ENCODE assay signal across 8 mouse cellular contexts in the genomic region with DNA sequence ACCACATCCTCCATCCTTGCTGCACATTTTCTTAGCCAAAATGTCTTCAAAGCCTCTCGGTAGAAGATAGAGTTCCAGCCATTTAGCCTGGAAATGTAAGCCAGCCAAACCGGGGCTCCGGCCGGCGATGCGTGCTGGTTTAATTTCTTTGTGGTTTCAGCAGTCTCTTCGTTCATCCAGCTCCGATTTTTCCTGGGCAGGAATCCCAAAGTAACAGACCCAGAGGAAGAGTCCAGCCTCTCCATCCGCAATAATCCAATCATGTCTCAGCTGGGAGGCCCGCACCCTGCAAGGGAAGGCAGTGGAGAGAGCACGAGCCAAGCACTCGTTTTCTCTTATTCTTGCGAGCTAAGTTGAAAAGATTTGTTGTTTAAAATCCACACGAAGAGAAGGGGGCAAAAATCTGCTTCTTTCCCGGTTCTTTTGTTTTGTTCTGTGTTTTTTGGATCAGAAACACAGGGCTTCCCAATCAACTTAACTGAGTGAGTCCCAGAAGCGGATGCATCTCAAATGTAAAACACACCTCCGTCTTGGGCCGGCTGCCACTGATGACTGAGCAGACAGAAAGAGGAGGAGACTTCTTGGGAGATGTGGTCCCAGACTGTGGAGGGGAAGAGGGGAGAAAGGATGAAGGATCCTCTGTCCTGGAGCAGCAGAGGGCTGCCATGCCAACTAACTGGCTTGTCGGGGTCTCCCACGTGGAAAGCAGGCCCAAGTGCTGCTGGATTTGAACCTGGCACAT.
DNase-seq lines count a peak whose midpoint lies in the region; ATAC-seq lines count a peak whose summit lies in the region.

No protein-coding gene starts in this region.

- H3K27ac ChIP-seq in heart, embryonic 12.5 days (ENCODE audit: poor library complexity, severe bottlenecking), result no peak overlapping the region
- H3K27ac ChIP-seq in embryonic facial prominence, embryonic 13.5 days, result peak overlapping the region; percentile 91

- no peak for ATAC-seq in heart, embryonic 12.5 days (ENCODE audit: insufficient number of reproducible peaks, low FRiP score)
- ATAC-seq in embryonic facial prominence, embryonic 13.5 days (ENCODE audit: insufficient number of reproducible peaks, insufficient read depth, low FRiP score, low TSS enrichment, low read depth), result peak; percentile 73

- H3K4me3 ChIP-seq in heart, embryonic 12.5 days, result no peak overlapping the region
- H3K4me3 ChIP-seq in embryonic facial prominence, embryonic 13.5 days, result no peak overlapping the region

- H3K9ac ChIP-seq in heart, embryonic 12.5 days, result no peak overlapping the region
- H3K9ac ChIP-seq in embryonic facial prominence, embryonic 13.5 days, result no peak overlapping the region

- no peaks in the 10 kb centered on the region for H3K27me3 ChIP-seq in heart, embryonic 12.5 days (replicated peaks)
- H3K27me3 ChIP-seq in embryonic facial prominence, embryonic 13.5 days, result no peaks in the 10 kb centered on the region

- peak; percentile 95 for DNase-seq in heart, adult 11 months
- DNase-seq in MN1 (ENCODE audit: low spot score), result peak; percentile 48
- peak; percentile 17 to 46 for DNase-seq in kidney, postnatal 25 days
- DNase-seq in right cerebral cortex, postnatal 10 days (ENCODE audit: low spot score in 2 of 2), result peak; percentile 70 to 71
- no peak for DNase-seq in urinary bladder, postnatal 25 days (ENCODE audit: low spot score)
- DNase-seq in thymus, postnatal 0 days (ENCODE audit: low spot score), result no peak

- peaks cover 5% of the 10 kb centered on the region; the same call in 1 of the 2 replicates for H3K9me3 ChIP-seq in heart, embryonic 12.5 days (replicated peaks)
- H3K9me3 ChIP-seq in embryonic facial prominence, embryonic 13.5 days, result no peaks in the 10 kb centered on the region

- H3K4me2 ChIP-seq in heart, embryonic 12.5 days, result no peak overlapping the region
- H3K4me2 ChIP-seq in embryonic facial prominence, embryonic 13.5 days, result peak overlapping the region; percentile 28

- WGBS in heart, embryonic 12.5 days, result 76% methylated on average over 20 of the region's 20 CpGs
- WGBS in embryonic facial prominence, embryonic 13.5 days, result 19% methylated on average over 20 of the region's 20 CpGs

- no peaks in the 10 kb centered on the region for H3K4me1 ChIP-seq in heart, embryonic 12.5 days (replicated peaks)
- peaks cover 11% of the 10 kb centered on the region; the same call in 1 of the 2 replicates for H3K4me1 ChIP-seq in embryonic facial prominence, embryonic 13.5 days

- no peaks in the 10 kb centered on the region for H3K36me3 ChIP-seq in heart, embryonic 12.5 days
- no peaks in the 10 kb centered on the region for H3K36me3 ChIP-seq in embryonic facial prominence, embryonic 13.5 days

Comparison
In these comparisons a context has a peak if more than half of its experiments do, and no peak if none do; other contexts are left out.
1. DNase-seq: peak in heart, adult 11 months (single experiment), MN1 (single experiment), kidney, postnatal 25 days (2 of 2) and right cerebral cortex, postnatal 10 days (2 of 2); none in urinary bladder, postnatal 25 days (single experiment) and thymus, postnatal 0 days (single experiment).